Mouse (Mus musculus): ENCODE measurements around the gene Mbd3.

GRCm38 (mm10) chr10:80415566-80415965 lies 16.2 kb upstream of the Mbd3 start:
- TF ChIP-seq CTCF (IDR thresholded peaks at IDR 0.05; ENCODE audit: extremely low read depth, insufficient read depth, low read length) (no peak), POLR2A (IDR thresholded peaks at IDR 0.05; ENCODE audit: extremely low read depth, insufficient read depth, low read length) (no peak)
